ENCODE assay signal across 11 mouse cellular contexts in the genomic region with DNA sequence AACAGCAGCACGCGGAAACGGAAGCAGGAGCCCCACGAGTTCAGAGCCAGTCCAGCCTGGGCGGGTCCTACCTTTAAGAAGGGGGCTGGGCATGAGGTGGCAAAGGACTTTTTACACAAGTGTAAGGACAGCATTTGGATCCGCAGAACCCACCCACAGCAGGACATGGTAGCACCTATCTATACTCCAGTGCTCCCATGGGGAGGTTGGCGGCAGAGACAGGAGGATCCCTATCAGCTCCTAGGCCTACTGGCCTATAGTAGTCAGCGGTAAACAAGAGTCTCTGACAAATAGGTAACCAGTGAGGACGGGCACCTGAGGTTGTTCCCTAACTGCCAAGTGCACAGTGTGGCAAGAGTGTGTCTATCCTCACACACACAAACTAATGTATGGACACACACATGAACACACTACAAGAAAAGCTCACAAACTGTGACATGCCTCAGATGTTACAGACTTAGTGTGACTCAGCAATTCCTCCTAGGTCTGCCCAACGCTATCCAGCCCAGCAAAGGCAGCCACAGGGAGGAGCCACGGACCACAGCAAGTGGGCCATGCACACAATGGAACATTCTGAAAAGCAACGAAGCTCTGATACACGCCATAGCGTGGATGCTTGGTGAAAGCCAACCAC. TPM values are rescaled to one million over a fixed set of nuclear protein-coding genes. Genes with fewer than 3 reads are reported as not detected.
DNase-seq lines count a peak whose midpoint lies in the region; ATAC-seq and TF ChIP-seq lines count a peak whose summit lies in the region.
"Had no signal": no experiment of that assay in that cellular context is flagged by ENCODE, and none has a peak within 500 bp of the region (broad histone marks: within the 10 kb centered on the region; RNA-seq: fewer than 3 reads in every experiment).

No protein-coding gene starts in this region.

- no peaks in the 10 kb centered on the region for H3K27me3 ChIP-seq in heart, embryonic 13.5 days (replicated peaks)
- no peaks in the 10 kb centered on the region for H3K27me3 ChIP-seq in ES-Bruce4 (ENCODE audit: control insufficient read depth, insufficient read depth, low read length, poor library complexity, severe bottlenecking)
- H3K27me3 ChIP-seq in liver, embryonic 16.5 days (ENCODE audit: control insufficient read depth, insufficient read depth, low read depth, low read length) = no peaks in the 10 kb centered on the region
- H3K27me3 ChIP-seq in midbrain, embryonic 14.5 days (ENCODE audit: control insufficient read depth, insufficient read depth, low read length) = no peaks in the 10 kb centered on the region
- H3K27me3 ChIP-seq: heart, embryonic 15.5 days; limb, embryonic 15.5 days had no signal

- H3K9me3 ChIP-seq in heart, embryonic 13.5 days = no peaks in the 10 kb centered on the region
- H3K9me3 ChIP-seq in ES-Bruce4 (replicated peaks; ENCODE audit: control insufficient read depth, insufficient read depth, low read length, poor library complexity, severe bottlenecking) = no peaks in the 10 kb centered on the region
- H3K9me3 ChIP-seq in liver, embryonic 16.5 days (replicated peaks; ENCODE audit: control insufficient read depth, low read length) = no peaks in the 10 kb centered on the region
- H3K9me3 ChIP-seq in midbrain, embryonic 14.5 days (ENCODE audit: control insufficient read depth, low read length) = no peaks in the 10 kb centered on the region
- H3K9me3 ChIP-seq: heart, embryonic 15.5 days; limb, embryonic 15.5 days had no signal

- H3K27ac ChIP-seq in heart, embryonic 13.5 days (replicated peaks) = peak overlapping the region; percentile 44; the same call in 1 of the 2 replicates
- H3K27ac ChIP-seq in ES-Bruce4 (ENCODE audit: insufficient read depth, low read length) = 0 out of 2 replicates have a peak overlapping the region, but pooled peaks have one; percentile 13
- H3K27ac ChIP-seq in liver, embryonic 16.5 days (ENCODE audit: low read length) = peak overlapping the region; percentile 83
- no peak overlapping the region for H3K27ac ChIP-seq in midbrain, embryonic 14.5 days (replicated peaks; ENCODE audit: low read depth, low read length)
- H3K27ac ChIP-seq: heart, embryonic 15.5 days; limb, embryonic 15.5 days had no signal

- peak overlapping the region; percentile 37; the same call in 1 of the 2 replicates for H3K9ac ChIP-seq in heart, embryonic 13.5 days
- no peak overlapping the region for H3K9ac ChIP-seq in ES-Bruce4 (ENCODE audit: low read depth, poor library complexity, severe bottlenecking)
- H3K9ac ChIP-seq in liver, embryonic 16.5 days (ENCODE audit: low read depth, low read length) = peak overlapping the region; percentile 54
- no peak overlapping the region for H3K9ac ChIP-seq in midbrain, embryonic 14.5 days (replicated peaks; ENCODE audit: low read length)
- H3K9ac ChIP-seq: heart, embryonic 15.5 days; limb, embryonic 15.5 days had no signal

- TF ChIP-seq POLR2A in ES-Bruce4 (IDR thresholded peaks at IDR 0.05; ENCODE audit: insufficient read depth, low read length) = no peak

- no peak overlapping the region for H3K4me3 ChIP-seq in heart, embryonic 13.5 days
- H3K4me3 ChIP-seq in ES-Bruce4 (ENCODE audit: low read depth, low read length) = no peak overlapping the region
- no peak overlapping the region for H3K4me3 ChIP-seq in liver, embryonic 16.5 days (ENCODE audit: low read depth, low read length)
- no peak overlapping the region for H3K4me3 ChIP-seq in midbrain, embryonic 14.5 days (replicated peaks; ENCODE audit: low read depth, low read length)
- H3K4me3 ChIP-seq: heart, embryonic 15.5 days; limb, embryonic 15.5 days had no signal

- no peak for TF ChIP-seq EP300 in ES-Bruce4 (IDR thresholded peaks at IDR 0.05; ENCODE audit: insufficient read depth, low read depth, low read length)

- H3K36me3 ChIP-seq in heart, embryonic 13.5 days = peaks cover 94% of the 10 kb centered on the region
- peaks cover 15% of the 10 kb centered on the region; the same call in 1 of the 2 replicates for H3K36me3 ChIP-seq in ES-Bruce4 (ENCODE audit: control insufficient read depth, insufficient read depth, low read length, poor library complexity, severe bottlenecking)
- H3K36me3 ChIP-seq in liver, embryonic 16.5 days (ENCODE audit: control insufficient read depth, insufficient read depth) = peaks cover 25% of the 10 kb centered on the region
- peaks cover 94% of the 10 kb centered on the region for H3K36me3 ChIP-seq in midbrain, embryonic 14.5 days (ENCODE audit: control insufficient read depth, insufficient read depth, low read length)

- WGBS in heart, embryonic 13.5 days = 75% methylated on average over 14 of the region's 14 CpGs
- WGBS in liver, embryonic 16.5 days (ENCODE audit: insufficient replicate concordance) = 40% methylated on average over 14 of the region's 14 CpGs
- 91% methylated on average over 14 of the region's 14 CpGs for WGBS in midbrain, embryonic 14.5 days

- peak; percentile 51; the same call in 1 of the 2 replicates for ATAC-seq in heart, embryonic 13.5 days (ENCODE audit: extremely low read depth, insufficient number of reproducible peaks, low FRiP score, low TSS enrichment)
- ATAC-seq in common myeloid progenitor, adult 5-6 weeks (replicated peaks; ENCODE audit: low read depth, poor library complexity, severe bottlenecking) = peak; percentile 91
- ATAC-seq in liver, embryonic 16.5 days (ENCODE audit: low read depth) = peak; percentile 95
- no peak for ATAC-seq in midbrain, embryonic 14.5 days (ENCODE audit: low FRiP score, low TSS enrichment)

- DNase-seq in heart, adult 18-20 months = no peak
- DNase-seq in adipocyte (ENCODE audit: low spot score) = no peak
- no peak for DNase-seq in midbrain, embryonic 14.5 days
- no peak for DNase-seq in frontal cortex, postnatal 14 days (ENCODE audit: low spot score in 2 of 2)
- DNase-seq: kidney, postnatal 10 days had no signal

- TF ChIP-seq CTCF in ES-Bruce4 (IDR thresholded peaks at IDR 0.05; ENCODE audit: low read depth, low read length) = no peak

- no peak overlapping the region for H3K4me2 ChIP-seq in heart, embryonic 13.5 days
- H3K4me2 ChIP-seq in liver, embryonic 16.5 days (ENCODE audit: low read depth, low read length) = peak overlapping the region; percentile 45
- no peak overlapping the region for H3K4me2 ChIP-seq in midbrain, embryonic 14.5 days (ENCODE audit: low read length)
- H3K4me2 ChIP-seq: heart, embryonic 15.5 days; limb, embryonic 15.5 days had no signal

- no peaks in the 10 kb centered on the region for H3K4me1 ChIP-seq in heart, embryonic 13.5 days
- no peaks in the 10 kb centered on the region for H3K4me1 ChIP-seq in ES-Bruce4 (ENCODE audit: control insufficient read depth, insufficient read depth, low read length)
- peaks cover 13% of the 10 kb centered on the region for H3K4me1 ChIP-seq in liver, embryonic 16.5 days (ENCODE audit: control insufficient read depth, low read depth, low read length)
- no peaks in the 10 kb centered on the region for H3K4me1 ChIP-seq in midbrain, embryonic 14.5 days (ENCODE audit: control insufficient read depth, insufficient read depth, low read length)
- H3K4me1 ChIP-seq: heart, embryonic 15.5 days; limb, embryonic 15.5 days had no signal

RNA-seq across cellular contexts. Expression of gene Tsc2, which starts 14.8 kb away (rescaled TPM):
- polyA plus RNA-seq in heart, embryonic 13.5 days (2015; fragmentation: Nextera tagmentation; extraction: Ambion mirVana) = 43.4 and 47.9 TPM in 2 replicates
- 100 to 1,000 TPM; 104 to 108 TPM for total RNA-seq in heart, adult 18-20 months (2021)
- 51.1 and 53.2 TPM in 2 replicates for polyA plus RNA-seq in ES-Bruce4 (2011; ENCODE audit: insufficient read depth, insufficient read length, low read depth, missing spikeins)
- total RNA-seq in common myeloid progenitor, adult 5-6 weeks (2017) = 39.0 and 52.2 TPM in 2 replicates
- polyA plus RNA-seq in liver, embryonic 16.5 days (2015; fragmentation: Nextera tagmentation; extraction: Ambion mirVana) = 20.6 and 23.7 TPM in 2 replicates
- 79.5 and 89.5 TPM in 2 replicates for polyA plus RNA-seq in midbrain, embryonic 14.5 days (2014; fragmentation: Nextera tagmentation; extraction: Ambion mirVana)

RNA-seq across cellular contexts. Expression of gene Nthl1, which starts 14.8 kb away (rescaled TPM):
- 9.6 and 9.8 TPM in 2 replicates for polyA plus RNA-seq in heart, embryonic 13.5 days (2015; fragmentation: Nextera tagmentation; extraction: Ambion mirVana)
- total RNA-seq in heart, adult 18-20 months (2021) = 1 to 10 TPM; 2.6 to 3.1 TPM
- polyA plus RNA-seq in ES-Bruce4 (2011; ENCODE audit: insufficient read depth, insufficient read length, low read depth, missing spikeins) = 21.5 and 27.2 TPM in 2 replicates
- total RNA-seq in common myeloid progenitor, adult 5-6 weeks (2017) = 18.0 and 25.1 TPM in 2 replicates
- polyA plus RNA-seq in liver, embryonic 16.5 days (2015; fragmentation: Nextera tagmentation; extraction: Ambion mirVana) = 5.9 and 6.7 TPM in 2 replicates
- polyA plus RNA-seq in midbrain, embryonic 14.5 days (2014; fragmentation: Nextera tagmentation; extraction: Ambion mirVana) = 6.5 and 8.9 TPM in 2 replicates

RNA-seq across cellular contexts. Expression of gene Slc9a3r2, which starts 32.4 kb away (rescaled TPM):
- 46.8 and 51.1 TPM in 2 replicates for polyA plus RNA-seq in heart, embryonic 13.5 days (2015; fragmentation: Nextera tagmentation; extraction: Ambion mirVana)
- total RNA-seq in heart, adult 18-20 months (2021) = 100 to 1,000 TPM in 1 of 2 experiments, 10 to 100 TPM in 1; 88.2 to 103 TPM
- polyA plus RNA-seq in ES-Bruce4 (2011; ENCODE audit: insufficient read depth, insufficient read length, low read depth, missing spikeins) = 10.3 and 13.5 TPM in 2 replicates
- total RNA-seq in common myeloid progenitor, adult 5-6 weeks (2017) = 1.3 and 1.4 TPM in 2 replicates
- 9.8 and 11.8 TPM in 2 replicates for polyA plus RNA-seq in liver, embryonic 16.5 days (2015; fragmentation: Nextera tagmentation; extraction: Ambion mirVana)
- 36.7 and 39.2 TPM in 2 replicates for polyA plus RNA-seq in midbrain, embryonic 14.5 days (2014; fragmentation: Nextera tagmentation; extraction: Ambion mirVana)

RNA-seq across cellular contexts. Expression of gene Npw, which starts 40.6 kb away (rescaled TPM):
- not detected in 2 replicates for polyA plus RNA-seq in heart, embryonic 13.5 days (2015; fragmentation: Nextera tagmentation; extraction: Ambion mirVana)
- not detected for total RNA-seq in heart, adult 18-20 months (2021)
- polyA plus RNA-seq in ES-Bruce4 (2011; ENCODE audit: insufficient read depth, insufficient read length, low read depth, missing spikeins) = 1.6 TPM in 1 of 2 replicates, not detected in the other
- total RNA-seq in common myeloid progenitor, adult 5-6 weeks (2017) = 0.27 and 1.4 TPM in 2 replicates
- 0.15 and 0.38 TPM in 2 replicates for polyA plus RNA-seq in liver, embryonic 16.5 days (2015; fragmentation: Nextera tagmentation; extraction: Ambion mirVana)
- not detected in 2 replicates for polyA plus RNA-seq in midbrain, embryonic 14.5 days (2014; fragmentation: Nextera tagmentation; extraction: Ambion mirVana)
- polyA plus RNA-seq: limb, embryonic 15.5 days had no signal

RNA-seq across cellular contexts. Expression of gene Zfp598, which starts 51.8 kb away (rescaled TPM):
- 15.1 and 15.8 TPM in 2 replicates for polyA plus RNA-seq in heart, embryonic 13.5 days (2015; fragmentation: Nextera tagmentation; extraction: Ambion mirVana)
- total RNA-seq in heart, adult 18-20 months (2021) = 10 to 100 TPM; 16.4 to 17.2 TPM
- polyA plus RNA-seq in ES-Bruce4 (2011; ENCODE audit: insufficient read depth, insufficient read length, low read depth, missing spikeins) = 39.0 and 42.1 TPM in 2 replicates
- 20.0 and 25.4 TPM in 2 replicates for total RNA-seq in common myeloid progenitor, adult 5-6 weeks (2017)
- 6.3 and 8.7 TPM in 2 replicates for polyA plus RNA-seq in liver, embryonic 16.5 days (2015; fragmentation: Nextera tagmentation; extraction: Ambion mirVana)
- polyA plus RNA-seq in midbrain, embryonic 14.5 days (2014; fragmentation: Nextera tagmentation; extraction: Ambion mirVana) = 22.8 and 24.5 TPM in 2 replicates

Comparison
In these comparisons a context has a peak if more than half of its experiments do, and no peak if none do; other contexts are left out.
1. H3K9ac ChIP-seq: peak in heart, embryonic 13.5 days (single experiment) and liver, embryonic 16.5 days (single experiment); none in ES-Bruce4 (single experiment) and midbrain, embryonic 14.5 days (single experiment).